Mouse (Mus musculus): Measurements from ENCODE around the gene Pde9a. TPM values are rescaled to one million over a fixed set of nuclear protein-coding genes. Genes with fewer than 3 reads are reported as not detected.

The Pde9a gene
- total and polyA plus RNA-seq, 3 experiments: 0.56 TPM; not detected in 2

- TF ChIP-seq ELF1 (IDR thresholded peaks at IDR 0.05; ENCODE audit: low read depth, low read length) (no peak), CTCF (IDR thresholded peaks at IDR 0.05 in 2 of 3, conservative IDR thresholded peaks at IDR 0.05 in 1 of 3; ENCODE audit: control insufficient read depth in 1 of 3, insufficient read depth in 1 of 3, low read depth in 2 of 3, low read length in 3 of 3, poor library complexity in 1 of 3, severe bottlenecking in 1 of 3) (no peak), MAZ (IDR thresholded peaks at IDR 0.05; ENCODE audit: low read depth, low read length) (no peak), ZKSCAN1 (IDR thresholded peaks at IDR 0.05; ENCODE audit: low read depth, low read length) (no peak), MAFK (IDR thresholded peaks at IDR 0.05; ENCODE audit: borderline replicate concordance, low read depth, low read length) (no peak), TBP (IDR thresholded peaks at IDR 0.05; ENCODE audit: low read depth, low read length) (no peak), POLR2AphosphoS2 (IDR thresholded peaks at IDR 0.05; ENCODE audit: low read length) (no peak), CHD2 (IDR thresholded peaks at IDR 0.05; ENCODE audit: low read length) (no peak), MXI1 (IDR thresholded peaks at IDR 0.05; ENCODE audit: low read depth, low read length) (no peak)
- peak; percentile 7 for DNase-seq (ENCODE audit: low read depth, low spot score)
- peaks cover 0 to 3% of the 10 kb centered on the region in 2 experiments; a peak in 2 of 4 replicates for H3K36me3 ChIP-seq (ENCODE audit: control insufficient read depth in 1 of 2, insufficient read depth in 2 of 2, low read length in 2 of 2)
- H3K4me3 ChIP-seq (ENCODE audit: control insufficient read depth in 1 of 2, insufficient read depth in 1 of 2, low read depth in 2 of 2, low read length in 2 of 2): peak overlapping the region; percentile 64 to 67; a peak in 2 of 4 replicates
- no peaks in the 10 kb centered on the region for H3K79me2 ChIP-seq (ENCODE audit: control insufficient read depth, insufficient read depth, low read length, poor library complexity)
- peaks cover 3% of the 10 kb centered on the region in 2 experiments; a peak in 2 of 4 replicates for H3K27me3 ChIP-seq (ENCODE audit: control insufficient read depth in 1 of 2, insufficient read depth in 2 of 2, low read length in 2 of 2)
- H3K9me3 ChIP-seq (replicated peaks; ENCODE audit: insufficient read depth, low read length): no peaks in the 10 kb centered on the region
- H3K9ac ChIP-seq (ENCODE audit: control insufficient read depth, low read depth, low read length, poor library complexity, severe bottlenecking): peak overlapping the region; percentile 59; the same call in 1 of the 2 replicates
- H3K27ac ChIP-seq (ENCODE audit: control insufficient read depth, low read depth, low read length): no peak overlapping the region
- H3K4me1 ChIP-seq (ENCODE audit: control insufficient read depth in 1 of 2, insufficient read depth in 2 of 2, low read length in 2 of 2): peaks cover 0 to 15% of the 10 kb centered on the region in 2 experiments; a peak in 2 of 4 replicates
Measured at GRCm38 (mm10) chr17:31386766-31387275, 811 bp downstream of the Pde9a start.

GRCm38 (mm10) chr17:31389432-31390050 is 3.5 kb downstream of the Pde9a start:
- Histone ChIP-seq H3K27me3 (ENCODE audit: control insufficient read depth in 1 of 2, insufficient read depth in 2 of 2, low read length in 2 of 2) (peaks cover 2 to 3% of the 10 kb centered on the region in 2 experiments; a peak in 1 of 4 replicates), H3K27ac (ENCODE audit: control insufficient read depth, low read depth, low read length) (no peak overlapping the region), H3K9ac (ENCODE audit: control insufficient read depth, low read depth, low read length, poor library complexity, severe bottlenecking) (no peak overlapping the region), H3K9me3 (replicated peaks; ENCODE audit: insufficient read depth, low read length) (no peaks in the 10 kb centered on the region), H3K79me2 (ENCODE audit: control insufficient read depth, insufficient read depth, low read length, poor library complexity) (no peaks in the 10 kb centered on the region), H3K36me3 (ENCODE audit: control insufficient read depth in 1 of 2, insufficient read depth in 2 of 2, low read length in 2 of 2) (peaks cover 0 to 3% of the 10 kb centered on the region in 2 experiments; a peak in 2 of 4 replicates), H3K4me3 (ENCODE audit: control insufficient read depth in 1 of 2, insufficient read depth in 1 of 2, low read depth in 2 of 2, low read length in 2 of 2) (no peak overlapping the region), H3K4me1 (ENCODE audit: control insufficient read depth in 1 of 2, insufficient read depth in 2 of 2, low read length in 2 of 2) (peaks cover 0 to 11% of the 10 kb centered on the region in 2 experiments; a peak in 2 of 4 replicates)
- TF ChIP-seq NRF1 (IDR thresholded peaks at IDR 0.05; ENCODE audit: insufficient read depth, low read depth, low read length, poor library complexity, severe bottlenecking): no peak
- TF ChIP-seq ZNF384 (IDR thresholded peaks at IDR 0.05; ENCODE audit: low read depth, low read length): no peak
- no peak for TF ChIP-seq TAL1 (IDR thresholded peaks at IDR 0.05; ENCODE audit: low read length)
- TF ChIP-seq CHD1 (IDR thresholded peaks at IDR 0.05; ENCODE audit: low read depth, low read length): no peak
- no peak for TF ChIP-seq MYB (IDR thresholded peaks at IDR 0.05; ENCODE audit: low read depth, low read length)
- TF ChIP-seq ZKSCAN1 (IDR thresholded peaks at IDR 0.05; ENCODE audit: low read depth, low read length): no peak
- TF ChIP-seq GABPA (IDR thresholded peaks at IDR 0.05; ENCODE audit: low read depth, low read length): no peak
- TF ChIP-seq ZC3H11A (IDR thresholded peaks at IDR 0.05; ENCODE audit: low read depth, low read length): no peak
- no peak for TF ChIP-seq MYC (IDR thresholded peaks at IDR 0.05; ENCODE audit: low read depth, low read length)
- TF ChIP-seq POLR2AphosphoS2 (IDR thresholded peaks at IDR 0.05; ENCODE audit: low read length): no peak
- no peak for TF ChIP-seq CHD2 (IDR thresholded peaks at IDR 0.05; ENCODE audit: low read length)
- no peak for TF ChIP-seq NELFE (IDR thresholded peaks at IDR 0.05; ENCODE audit: low read depth, low read length)
- no peak for TF ChIP-seq ELF1 (IDR thresholded peaks at IDR 0.05; ENCODE audit: low read depth, low read length)
- TF ChIP-seq JUND (IDR thresholded peaks at IDR 0.05; ENCODE audit: low read depth, low read length): no peak
- no peak for TF ChIP-seq USF1 (IDR thresholded peaks at IDR 0.05; ENCODE audit: low read depth, low read length)
- TF ChIP-seq KAT2A (conservative IDR thresholded peaks at IDR 0.05; ENCODE audit: low read depth, low read length): no peak
- DNase-seq (ENCODE audit: low read depth, low spot score): no peak
